Mouse (Mus musculus) G1E (cell line): ENCODE measurements around the gene Mex3a.

Source experiments
- CTCF ChIP-seq: IDR thresholded peaks from 2 replicates; pipeline ENCODE4 v1.5.1; 2012; ENCODE audit warnings: low read depth, low read length, inconsistent platforms, mixed read lengths
- POLR2AphosphoS5 ChIP-seq: IDR thresholded peaks from 2 replicates; pipeline ENCODE4 v1.6.1; 2012; ENCODE audit warnings: low read depth, low read length, inconsistent platforms; ENCODE audit not compliant: insufficient replicate concordance

- TF ChIP-seq CTCF (no peak), POLR2AphosphoS5 (no peak)
Observed at GRCm38 (mm10) chr3:88502031-88502571, 30.1 kb upstream of the Mex3a start.
